Mouse (Mus musculus): ENCODE measurements around the gene Tenm4.

Gene Tenm4

DNA sequence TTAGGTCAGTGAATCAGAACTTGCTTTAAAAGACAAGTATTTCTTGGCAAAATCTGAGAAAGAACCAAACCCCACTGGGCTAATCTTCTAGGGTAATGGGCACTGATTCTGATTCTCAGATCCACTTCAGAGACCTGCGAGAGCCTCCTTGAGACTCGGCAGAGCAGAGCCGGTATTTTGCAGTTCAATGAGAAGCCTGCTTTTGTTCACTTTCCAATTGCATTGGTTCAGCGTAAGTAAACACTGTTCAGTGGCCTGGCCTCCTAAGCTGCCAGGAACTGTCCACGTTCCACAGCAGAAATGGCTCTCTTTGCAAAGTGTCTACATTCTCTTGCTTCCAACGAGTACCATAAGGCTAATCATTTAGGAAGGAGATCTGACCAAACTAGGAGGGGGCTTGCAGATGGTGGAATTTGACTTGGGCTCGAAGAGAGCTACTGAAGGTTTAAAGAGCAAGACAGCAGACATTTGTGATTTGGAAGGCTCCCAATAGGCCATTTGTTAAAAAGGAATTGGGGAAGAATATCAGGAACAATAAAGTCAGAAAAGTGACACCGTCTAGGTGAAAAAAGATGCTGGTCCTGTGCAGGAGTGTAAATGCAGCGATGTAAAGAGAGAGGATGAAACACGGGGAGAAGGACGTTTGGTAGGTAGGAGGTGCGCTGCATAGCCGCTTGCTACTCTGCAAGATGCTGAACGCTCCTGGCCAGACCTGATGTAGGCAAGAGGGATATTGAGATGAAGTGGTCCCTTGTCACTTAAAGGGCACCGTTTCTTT is 636.4 kb downstream of the Tenm4 start:
- DNase-seq (ENCODE audit: low spot score in 2 of 2), result no peak

DNA sequence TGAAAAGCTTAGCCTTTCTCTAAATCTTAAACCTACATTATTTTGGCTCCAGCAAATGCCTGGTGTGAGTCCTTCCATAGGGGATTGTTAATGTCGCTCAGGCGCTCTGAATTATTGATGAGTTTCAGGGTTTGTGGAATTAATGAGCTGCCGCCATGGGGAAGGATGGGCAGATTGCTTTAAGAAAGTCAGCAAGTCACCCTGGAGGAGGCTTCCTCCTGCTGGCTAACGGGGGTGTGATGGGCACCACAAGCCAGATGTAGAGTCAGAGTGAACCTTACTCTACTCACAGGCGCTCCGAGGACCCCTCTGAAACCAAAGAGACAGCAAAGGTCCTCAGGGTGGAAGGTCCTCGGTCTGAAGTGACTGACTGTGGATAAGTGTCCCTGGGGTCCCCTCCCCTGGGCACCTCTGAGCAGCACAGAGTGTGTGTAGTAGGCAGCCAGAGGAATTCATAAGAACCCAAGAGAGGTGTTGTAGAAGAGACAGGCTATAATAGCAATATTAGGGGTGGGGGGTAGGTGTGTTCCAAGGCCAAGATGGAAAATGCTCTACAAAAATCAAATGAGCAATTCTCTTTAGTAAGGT is 637.1 kb downstream of the Tenm4 start:
- DNase-seq (ENCODE audit: low spot score in 2 of 2), result no peak

DNA sequence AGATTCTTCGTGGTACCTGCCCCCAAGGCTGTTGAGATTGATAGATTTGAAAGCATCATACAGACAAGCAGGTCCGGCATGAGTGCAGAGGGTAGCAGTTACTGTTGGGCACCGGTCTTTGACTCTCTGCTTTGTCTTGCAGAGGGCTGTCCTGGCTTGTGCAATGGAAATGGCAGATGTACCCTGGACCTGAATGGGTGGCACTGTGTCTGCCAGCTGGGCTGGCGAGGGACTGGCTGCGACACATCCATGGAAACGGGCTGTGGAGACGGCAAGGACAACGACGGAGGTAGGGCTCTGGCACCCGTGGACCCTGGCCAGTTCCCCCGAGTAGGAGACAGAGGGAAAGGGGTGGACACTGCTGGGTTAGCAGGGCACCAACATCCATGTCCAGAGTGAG is 640.6 kb downstream of the Tenm4 start:
- no peak for DNase-seq (ENCODE audit: low spot score in 2 of 2)

DNA sequence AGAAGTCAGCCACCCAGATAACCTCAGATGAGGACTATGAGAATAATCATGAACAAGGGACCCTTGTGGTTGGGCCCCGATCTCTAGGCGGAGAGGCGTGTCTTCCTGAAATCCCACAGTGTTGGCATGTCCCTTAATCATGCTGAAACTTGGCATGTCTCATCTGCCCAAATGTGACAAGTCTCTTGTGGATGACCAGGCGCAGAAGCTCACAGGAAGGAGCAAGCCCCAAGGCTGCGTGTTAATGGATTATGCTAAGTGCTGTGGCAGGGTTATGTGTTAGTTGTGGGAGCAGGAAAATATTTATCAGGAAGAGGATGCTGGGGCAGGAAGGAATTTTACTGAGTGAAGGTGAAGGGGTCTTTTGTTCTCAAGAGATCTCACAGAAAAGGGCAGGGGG is 642.0 kb downstream of the Tenm4 start:
- DNase-seq (ENCODE audit: low spot score in 2 of 2), result no peak

DNA sequence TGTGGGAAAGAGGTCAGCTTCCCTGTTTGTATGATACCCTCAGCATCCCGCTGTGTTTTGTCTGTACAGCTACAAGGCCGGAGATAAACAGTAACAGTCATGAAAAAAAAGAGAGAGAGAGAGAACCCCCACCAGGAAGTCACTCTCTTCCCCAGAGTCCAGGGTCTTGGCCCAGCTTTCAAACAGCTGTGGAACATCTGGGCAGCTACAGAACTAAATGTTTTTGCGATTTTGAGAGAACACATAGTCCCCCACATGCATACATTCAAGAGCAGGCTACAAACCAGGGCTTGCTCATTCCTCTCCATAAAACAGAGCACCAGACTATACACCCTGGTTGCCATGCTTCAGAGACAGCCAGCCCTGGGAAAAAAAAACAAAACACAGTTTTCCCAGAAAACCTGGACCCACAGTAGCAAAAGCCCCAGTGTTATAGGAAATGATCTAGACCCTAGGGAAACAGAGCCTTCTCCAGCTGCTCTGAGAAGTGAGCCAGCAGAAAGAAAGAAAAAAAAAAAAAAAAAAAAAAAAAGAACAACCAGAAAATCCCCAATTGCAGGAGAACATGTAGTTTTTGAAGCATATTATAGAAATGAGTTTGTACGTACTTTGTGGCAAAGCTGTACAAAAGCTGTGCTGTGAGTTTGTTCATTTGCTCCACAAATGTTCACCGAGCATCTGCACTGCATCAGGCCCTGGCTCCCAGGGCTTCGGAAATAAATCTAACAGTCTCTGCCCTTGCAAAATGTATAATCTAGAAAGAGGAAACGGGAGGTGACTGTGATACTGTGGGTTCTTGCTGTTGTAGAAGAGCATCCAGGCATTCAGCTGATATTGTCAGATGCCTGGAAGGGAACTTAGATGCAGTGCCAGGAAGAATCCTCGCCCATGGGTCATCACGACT is 642.7 kb downstream of the Tenm4 start:
- DNase-seq (ENCODE audit: low spot score in 2 of 2), result no peak

DNA sequence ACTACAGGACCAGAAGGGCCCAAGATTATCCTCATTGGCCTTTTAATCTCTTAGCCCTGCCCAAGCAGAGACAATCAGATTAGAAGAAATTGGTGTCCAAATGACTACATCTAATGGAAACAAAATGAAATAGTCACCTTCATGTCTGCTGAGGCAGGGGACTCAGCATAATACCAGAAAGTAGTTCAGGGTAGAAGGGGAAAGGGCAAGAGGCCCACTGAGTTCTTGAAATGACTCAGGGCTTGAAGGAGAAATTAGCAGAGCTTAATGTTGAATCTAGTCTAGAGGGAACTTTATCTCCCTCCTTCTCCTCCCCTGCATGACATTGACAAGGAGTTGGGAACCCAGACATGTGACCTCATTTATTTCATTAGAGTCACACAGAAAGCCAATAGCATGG is 643.5 kb downstream of the Tenm4 start:
- no peak for DNase-seq (ENCODE audit: low spot score in 2 of 2)

DNA sequence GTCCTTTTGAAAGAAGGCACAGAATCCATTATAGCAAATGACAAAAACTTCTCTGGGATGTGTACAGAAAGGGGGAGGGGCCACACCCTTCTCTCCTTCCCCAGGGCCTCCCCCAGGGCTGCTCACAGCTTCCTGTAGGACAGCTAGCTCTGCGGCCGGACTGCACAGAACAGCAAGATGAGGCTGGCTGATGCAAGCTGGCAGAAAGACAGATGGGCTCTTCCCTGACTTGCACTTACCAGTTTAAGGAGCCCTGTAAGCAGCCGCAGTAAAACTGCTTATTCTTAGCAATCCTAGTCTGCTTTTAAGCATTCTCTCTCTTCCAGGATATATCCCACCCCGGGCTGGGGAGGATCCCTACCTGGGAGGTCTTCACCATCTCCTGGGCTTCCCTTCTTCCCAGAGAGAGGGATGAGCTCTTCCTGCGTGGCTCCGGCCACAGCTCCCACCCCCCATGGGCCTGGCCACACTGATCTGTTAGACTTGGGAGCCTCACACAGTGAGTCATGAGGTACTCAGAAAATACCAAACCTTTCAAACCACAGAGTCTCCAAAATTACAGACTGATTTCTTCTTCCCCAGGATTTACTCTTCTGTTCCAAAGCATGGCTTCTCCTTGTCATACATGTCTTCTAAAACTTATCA is 646.1 kb downstream of the Tenm4 start:
- DNase-seq (ENCODE audit: low spot score in 2 of 2), result no peak

DNA sequence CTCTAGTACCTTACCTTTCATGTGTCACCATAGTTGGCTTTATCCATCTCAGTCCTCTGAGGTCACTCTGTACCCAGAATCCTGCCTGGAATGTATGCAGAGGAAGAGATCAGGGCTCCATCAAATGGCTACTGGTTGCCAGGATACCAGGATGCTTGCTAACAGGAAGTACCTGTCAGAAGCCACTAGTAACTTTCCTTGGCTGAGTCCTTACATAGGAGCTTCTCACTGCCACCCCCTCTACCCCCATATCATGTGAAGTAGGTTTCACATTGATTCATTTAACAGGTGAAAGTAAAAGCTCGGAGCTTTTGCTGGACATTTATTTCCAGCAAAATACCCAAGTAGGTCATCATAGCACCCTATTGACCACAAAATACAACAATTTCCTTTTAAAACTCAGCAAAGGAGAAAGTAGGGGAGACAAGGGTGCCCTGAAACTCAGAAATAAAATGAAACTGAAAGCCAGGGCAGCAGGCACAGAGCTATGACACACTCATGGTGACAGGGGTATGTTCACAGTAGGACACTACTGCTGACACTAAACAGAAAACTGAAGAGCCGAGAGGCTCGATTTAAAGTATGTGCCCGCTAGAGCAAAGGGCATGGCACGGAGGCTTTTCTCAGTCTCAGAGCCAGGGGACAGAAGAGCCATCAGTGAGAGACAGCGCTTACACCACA is 647.3 kb downstream of the Tenm4 start:
- DNase-seq (ENCODE audit: low spot score in 2 of 2), result no peak

DNA sequence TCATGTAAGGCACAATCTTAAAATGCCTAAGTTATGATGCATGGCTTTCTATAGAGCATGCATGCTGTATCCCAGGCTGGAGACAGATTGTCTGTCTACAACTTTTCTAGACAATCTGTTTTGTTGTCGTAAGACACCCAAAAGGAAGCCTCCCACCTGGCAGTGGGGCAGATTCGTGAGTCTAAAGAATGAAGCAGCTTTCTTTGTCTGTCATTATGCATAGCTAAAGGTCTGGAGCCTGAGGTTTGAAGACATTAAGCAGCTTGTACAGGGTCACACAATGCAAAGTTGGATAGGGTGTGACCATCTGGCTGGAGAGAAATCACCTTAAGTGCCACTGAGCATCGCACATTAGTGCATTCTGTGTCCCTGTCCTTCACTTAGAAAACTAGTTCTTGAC is 648.5 kb downstream of the Tenm4 start:
- DNase-seq (ENCODE audit: low spot score in 2 of 2), result no peak

DNA sequence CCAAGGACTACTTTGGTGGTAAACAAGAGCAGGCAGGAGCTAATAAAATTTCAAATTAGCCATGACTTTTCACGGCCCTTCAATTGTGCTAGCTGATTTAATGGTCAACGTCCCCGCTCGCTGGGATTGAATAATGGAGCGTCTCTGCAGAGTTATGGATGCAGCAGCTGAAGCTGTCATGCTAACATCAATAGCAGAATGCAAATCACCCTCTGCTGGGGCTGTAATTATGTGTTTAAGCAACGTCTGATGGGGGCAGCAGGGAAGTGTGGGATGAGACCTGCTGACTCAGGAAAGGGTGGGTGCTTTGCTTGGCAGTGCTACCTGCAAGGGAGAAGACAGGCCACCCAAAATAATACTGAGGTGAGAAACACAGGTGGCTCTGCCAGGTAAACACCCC is 649.3 kb downstream of the Tenm4 start:
- DNase-seq (ENCODE audit: low spot score in 2 of 2), result no peak

DNA sequence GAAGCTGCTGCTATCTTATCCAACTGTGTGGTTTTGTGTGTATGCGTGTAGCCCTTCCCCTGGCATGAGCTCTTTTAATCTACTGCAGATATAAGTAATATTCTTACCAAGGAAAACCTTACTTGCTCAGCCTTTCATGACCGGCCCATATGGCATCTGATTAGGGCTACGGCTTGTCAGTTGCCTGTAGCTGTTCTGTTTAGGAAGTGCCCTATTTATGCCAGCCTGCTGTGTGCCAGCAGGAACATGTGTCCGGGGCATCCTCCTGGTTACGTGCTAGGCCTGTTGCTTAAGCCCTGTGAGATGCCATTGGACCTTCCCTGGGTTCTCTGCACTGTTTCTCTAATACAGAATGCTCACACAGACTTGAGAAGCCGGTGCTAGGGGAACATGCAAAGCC is 655.1 kb downstream of the Tenm4 start:
- no peak for DNase-seq (ENCODE audit: low spot score in 2 of 2)

DNA sequence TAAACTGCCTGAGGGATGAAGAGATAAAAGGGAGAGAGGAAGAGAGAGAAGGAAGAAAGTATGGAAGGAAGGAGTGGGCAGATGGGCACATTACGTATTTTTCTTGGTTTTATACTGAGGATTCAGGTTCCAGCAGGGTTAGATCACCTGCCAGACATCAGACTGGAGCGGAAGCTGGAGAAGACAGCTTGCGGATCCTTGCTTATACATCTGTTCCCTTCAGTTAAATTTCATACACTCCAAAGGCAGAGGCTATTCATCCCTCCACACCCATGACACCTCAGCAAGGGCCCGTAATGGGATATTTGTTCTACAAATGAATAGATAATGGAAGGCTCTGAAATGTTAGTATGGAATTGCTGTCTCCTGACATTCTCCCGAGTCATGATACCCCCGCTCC is 655.6 kb downstream of the Tenm4 start:
- DNase-seq (ENCODE audit: low spot score in 2 of 2), result no peak

DNA sequence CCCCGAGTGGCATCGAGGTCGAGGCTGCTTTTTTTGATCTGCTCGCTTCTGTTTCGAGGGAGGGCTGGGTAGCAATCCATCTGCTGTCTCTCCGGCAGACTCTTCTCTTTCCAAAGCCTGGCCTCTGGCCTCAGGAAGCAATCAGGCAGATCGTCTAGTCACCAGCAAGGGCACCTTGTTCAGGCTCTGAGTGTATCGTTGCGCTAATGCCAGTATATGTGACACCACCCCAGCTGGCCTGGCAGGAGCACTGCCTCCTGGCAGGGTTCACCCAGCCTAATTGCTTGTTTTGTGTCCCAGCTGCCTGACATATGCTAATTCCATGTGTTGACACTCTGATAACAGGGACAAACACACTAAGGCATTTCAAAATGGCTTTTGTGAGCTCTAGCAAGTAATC is 661.5 kb downstream of the Tenm4 start:
- DNase-seq (ENCODE audit: low spot score in 2 of 2), result no peak

DNA sequence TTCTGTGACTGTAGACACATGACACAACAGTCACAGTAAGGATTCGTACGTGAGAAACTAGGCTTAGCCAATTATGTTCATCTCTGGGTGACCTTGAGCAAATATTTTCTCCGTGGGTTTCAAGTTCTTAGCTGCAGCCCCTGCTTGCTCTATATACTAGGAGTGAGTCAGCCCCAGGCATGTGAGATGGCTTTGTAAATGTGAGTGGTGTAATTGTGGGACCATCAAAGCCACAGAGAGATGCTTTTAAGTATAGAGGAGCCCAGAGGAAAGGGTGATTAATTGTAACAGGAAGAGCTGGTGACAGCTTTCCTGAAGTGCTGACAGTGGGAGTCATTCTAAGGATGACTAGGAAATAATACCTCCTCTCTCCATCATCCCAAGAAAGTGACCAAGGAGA is 662.0 kb downstream of the Tenm4 start:
- no peak for DNase-seq (ENCODE audit: low spot score in 2 of 2)

DNA sequence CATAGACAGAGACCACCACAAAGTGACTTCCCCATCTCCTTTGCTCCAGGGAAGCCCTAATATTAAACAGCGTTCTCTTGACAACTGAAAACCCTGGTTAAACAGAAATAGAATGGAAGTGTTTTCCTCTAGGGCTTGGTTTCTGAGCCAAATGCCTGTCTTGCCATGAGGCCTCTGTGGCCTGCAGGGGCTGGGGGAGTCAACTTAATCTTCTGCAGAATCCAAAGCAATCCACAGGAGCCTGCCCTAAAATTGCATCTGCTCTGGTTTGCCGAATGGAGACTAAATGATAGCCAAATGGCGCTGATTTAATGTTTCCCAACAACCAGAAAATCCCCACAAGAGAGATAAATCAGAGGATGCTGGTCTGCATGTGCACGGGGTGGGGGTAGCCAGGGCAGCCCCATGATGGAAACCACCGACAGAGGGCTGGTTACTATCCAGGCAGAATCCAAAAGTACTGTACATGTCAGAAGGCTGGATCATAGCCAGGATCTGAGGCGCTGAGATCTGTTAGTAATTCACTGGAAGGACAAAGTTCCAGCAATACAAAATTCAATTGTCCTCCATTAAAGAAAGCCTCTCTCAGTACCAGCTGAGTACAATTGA is 663.7 kb downstream of the Tenm4 start:
- DNase-seq (ENCODE audit: low spot score in 2 of 2), result no peak

DNA sequence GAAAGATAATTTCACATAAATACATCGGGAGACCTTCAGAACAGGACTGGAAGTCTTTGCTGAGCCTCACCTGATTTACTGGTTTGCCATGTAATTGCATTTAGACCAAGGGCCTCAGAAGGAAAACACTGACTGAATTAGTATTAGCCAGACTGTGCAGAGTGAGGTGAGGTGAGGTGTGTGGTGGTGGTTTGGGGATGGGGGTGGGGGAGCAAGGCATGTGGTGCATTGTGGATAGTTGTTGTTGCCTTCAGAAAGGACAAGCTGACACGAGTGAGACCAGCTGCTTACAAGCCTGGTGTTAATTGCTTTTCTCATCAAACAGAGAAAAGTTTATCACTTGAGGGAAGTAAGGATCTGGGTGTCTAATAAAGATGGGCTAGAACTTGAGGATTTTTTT is 664.3 kb downstream of the Tenm4 start:
- DNase-seq (ENCODE audit: low spot score in 2 of 2), result no peak

DNA sequence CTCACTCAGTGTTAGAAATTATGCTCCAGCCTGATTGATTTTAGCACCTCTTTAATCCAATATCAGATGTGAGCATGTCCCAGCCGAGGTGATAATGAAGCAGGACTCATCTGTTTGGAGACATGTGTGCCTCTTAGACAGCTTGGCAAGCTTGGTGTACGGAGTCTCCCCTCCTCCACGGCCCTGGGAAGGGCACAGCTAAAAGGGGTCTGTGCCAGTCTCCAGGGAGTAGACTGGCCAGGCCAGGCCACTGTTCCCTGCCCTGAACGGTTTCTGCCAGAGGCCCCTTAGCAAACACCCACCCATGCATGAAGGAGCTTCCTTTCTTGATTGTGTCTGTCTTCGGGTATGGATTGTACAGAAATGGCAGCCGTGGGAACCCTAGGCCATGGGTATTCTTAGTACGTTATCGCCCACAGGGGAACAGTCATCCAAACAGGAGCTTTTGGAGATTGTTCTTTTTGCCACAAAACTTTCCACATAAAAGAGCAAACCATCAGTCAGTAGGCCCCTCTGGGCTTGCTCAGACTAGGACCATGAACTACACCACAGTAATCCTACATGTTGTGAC is 667.3 kb downstream of the Tenm4 start:
- DNase-seq (ENCODE audit: low spot score in 2 of 2), result no peak

DNA sequence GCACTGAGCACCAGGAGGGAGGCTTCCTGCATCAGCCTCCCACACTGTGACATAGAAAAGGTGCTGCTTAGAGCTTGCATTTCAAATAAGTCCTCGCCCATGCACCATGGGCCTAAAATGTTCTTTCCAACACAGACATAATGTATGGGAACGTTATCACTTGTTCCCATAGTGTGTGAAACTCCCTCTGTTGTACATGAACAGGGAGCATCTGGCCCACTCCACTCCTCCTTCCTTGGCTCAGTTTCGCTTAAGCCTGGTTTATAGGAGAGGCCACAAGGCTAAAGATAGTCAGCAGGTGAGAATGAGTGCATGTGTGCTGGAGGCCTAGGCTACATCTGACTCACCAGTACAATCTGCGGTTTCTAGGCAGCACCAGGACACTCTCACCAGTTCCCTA is 667.9 kb downstream of the Tenm4 start:
- no peak for DNase-seq (ENCODE audit: low spot score in 2 of 2)

DNA sequence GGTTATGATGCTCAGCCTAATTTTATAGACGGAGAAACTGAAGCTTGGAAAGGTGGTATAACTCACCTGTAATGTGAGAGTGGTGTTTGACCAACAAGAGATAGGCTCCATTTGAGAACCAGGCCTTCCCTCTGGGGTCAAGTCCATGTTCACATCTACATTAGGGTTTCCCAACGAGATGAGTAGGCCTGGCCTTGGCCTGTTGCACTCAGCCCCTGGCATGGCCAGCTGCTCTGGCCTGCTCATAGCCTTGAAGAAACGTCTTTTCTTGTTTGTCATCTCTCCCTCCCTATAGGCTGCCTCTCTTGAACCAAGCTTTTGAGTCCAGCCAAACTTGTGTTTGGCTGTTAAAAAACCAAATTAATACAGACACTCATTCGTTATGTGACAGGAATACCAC is 668.5 kb downstream of the Tenm4 start:
- DNase-seq (ENCODE audit: low spot score in 2 of 2), result no peak

DNA sequence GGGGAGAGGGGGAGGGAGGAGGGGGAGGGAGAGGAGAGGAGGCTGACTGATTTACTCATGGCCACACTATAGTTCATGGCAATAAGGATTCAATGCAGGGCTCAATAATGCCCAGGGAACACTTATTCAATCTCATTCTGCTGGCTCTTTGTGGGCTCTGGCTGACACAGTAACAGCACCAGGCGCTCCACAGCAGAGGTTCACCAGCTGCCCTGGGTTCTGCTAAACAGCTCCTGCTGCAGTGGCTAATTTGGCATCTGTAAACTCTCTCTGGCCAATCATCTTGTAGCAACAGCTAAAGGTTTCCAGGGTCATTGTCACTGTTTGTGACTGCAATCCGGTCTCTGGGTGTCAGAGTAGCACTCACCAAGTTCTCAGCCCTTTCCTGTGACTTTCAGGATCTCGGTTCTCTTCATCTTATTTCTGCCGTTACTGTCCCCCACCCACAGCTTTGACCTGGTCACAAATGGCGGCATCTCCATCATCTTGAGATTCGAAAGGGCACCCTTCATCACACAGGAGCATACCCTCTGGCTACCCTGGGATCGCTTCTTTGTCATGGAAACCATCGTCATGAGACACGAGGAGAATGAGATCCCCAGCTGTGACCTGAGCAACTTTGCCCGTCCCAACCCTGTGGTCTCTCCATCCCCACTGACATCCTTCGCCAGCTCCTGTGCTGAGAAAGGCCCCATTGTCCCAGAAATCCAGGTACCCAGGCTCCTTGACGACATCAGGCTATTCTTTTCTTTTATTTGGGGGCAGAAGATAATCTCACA is 671.6 kb downstream of the Tenm4 start:
- no peak for DNase-seq (ENCODE audit: low spot score in 2 of 2)
